Mouse (Mus musculus): ENCODE data around the gene Kcnh3. TPM values are rescaled to one million over a fixed set of nuclear protein-coding genes. Genes with fewer than 3 reads are reported as not detected.

Gene Kcnh3
- polyA plus RNA-seq, 1 experiment from 2014 or later: 0.74 TPM

- H3K9ac ChIP-seq: peak overlapping the region; percentile 45
- H3K4me3 ChIP-seq: peak overlapping the region; percentile 40
- ATAC-seq (ENCODE audit: low read depth): no peak
- H3K27ac ChIP-seq (replicated peaks): no peak overlapping the region
- H3K4me1 ChIP-seq (replicated peaks): peaks cover 36% of the 10 kb centered on the region
- 5% methylated on average over 18 of the region's 18 CpGs for WGBS
- no peaks in the 10 kb centered on the region for H3K36me3 ChIP-seq
- no peaks in the 10 kb centered on the region for H3K9me3 ChIP-seq
- H3K4me2 ChIP-seq: peak overlapping the region; percentile 56
- peaks cover 89% of the 10 kb centered on the region for H3K27me3 ChIP-seq
These were observed 1.7 kb upstream of the Kcnh3 start for GRCm38 (mm10) chr15:99222794-99223584.

GRCm38 (mm10) chr15:99223585-99224207, 965 bp upstream of the Kcnh3 start:
- Histone ChIP-seq H3K4me1 (replicated peaks) (peaks cover 36% of the 10 kb centered on the region), H3K9ac (peak overlapping the region; percentile 45), H3K27me3 (peaks cover 96% of the 10 kb centered on the region), H3K4me2 (peak overlapping the region; percentile 56), H3K9me3 (no peaks in the 10 kb centered on the region), H3K27ac (replicated peaks) (no peak overlapping the region), H3K4me3 (peak overlapping the region; percentile 40), H3K36me3 (no peaks in the 10 kb centered on the region)
- ATAC-seq (ENCODE audit: low read depth): no peak
- WGBS: under 1% methylated on average over 40 of the region's 46 CpGs

- no peaks in the 10 kb centered on the region for H3K36me3 ChIP-seq
- no peaks in the 10 kb centered on the region for H3K9me3 ChIP-seq
- H3K9ac ChIP-seq: 0 out of 2 replicates have a peak overlapping the region, but pooled peaks have one; percentile 45
- peaks cover 36% of the 10 kb centered on the region for H3K4me1 ChIP-seq (replicated peaks)
- peaks cover 100% of the 10 kb centered on the region for H3K27me3 ChIP-seq
- H3K4me3 ChIP-seq: peak overlapping the region; percentile 40
- 0 out of 2 replicates have a peak, but pooled peaks have one; percentile 13 for ATAC-seq (ENCODE audit: low read depth)
- H3K4me2 ChIP-seq: peak overlapping the region; percentile 56
- H3K27ac ChIP-seq (replicated peaks): no peak overlapping the region
- 2% methylated on average over 22 of the region's 22 CpGs for WGBS
These were observed 585 bp downstream of the Kcnh3 start for GRCm38 (mm10) chr15:99225081-99225810.

- ATAC-seq (ENCODE audit: low read depth): no peak
- Histone ChIP-seq H3K4me3 (0 out of 2 replicates have a peak overlapping the region, but pooled peaks have one; percentile 10), H3K27ac (replicated peaks) (no peak overlapping the region), H3K4me2 (peak overlapping the region; percentile 56), H3K27me3 (peaks cover 97% of the 10 kb centered on the region), H3K9me3 (no peaks in the 10 kb centered on the region), H3K9ac (no peak overlapping the region), H3K36me3 (no peaks in the 10 kb centered on the region), H3K4me1 (replicated peaks) (peaks cover 36% of the 10 kb centered on the region)
- 17% methylated on average over 14 of the region's 14 CpGs for WGBS
These were observed 1.4 kb downstream of the Kcnh3 start for GRCm38 (mm10) chr15:99226090-99226489.

- H3K9me3 ChIP-seq: no peaks in the 10 kb centered on the region
- H3K4me1 ChIP-seq (replicated peaks): no peaks in the 10 kb centered on the region
- H3K4me2 ChIP-seq: no peak overlapping the region
- H3K36me3 ChIP-seq: no peaks in the 10 kb centered on the region
- WGBS: 70% methylated on average over 10 of the region's 10 CpGs
- ATAC-seq (ENCODE audit: low read depth): no peak
- H3K27ac ChIP-seq (replicated peaks): no peak overlapping the region
- no peak overlapping the region for H3K4me3 ChIP-seq
- H3K27me3 ChIP-seq: peaks cover 66% of the 10 kb centered on the region
- no peak overlapping the region for H3K9ac ChIP-seq
These were observed 7.3 kb downstream of the Kcnh3 start for GRCm38 (mm10) chr15:99231998-99232397.

- 59% methylated on average over 17 of the region's 17 CpGs for WGBS
- no peak for ATAC-seq (ENCODE audit: low read depth)
- no peaks in the 10 kb centered on the region for H3K4me1 ChIP-seq (replicated peaks)
- no peak overlapping the region for H3K27ac ChIP-seq (replicated peaks)
- H3K27me3 ChIP-seq: peaks cover 49% of the 10 kb centered on the region
- H3K4me3 ChIP-seq: no peak overlapping the region
- H3K4me2 ChIP-seq: no peak overlapping the region
- H3K36me3 ChIP-seq: no peaks in the 10 kb centered on the region
- H3K9me3 ChIP-seq: no peaks in the 10 kb centered on the region
- H3K9ac ChIP-seq: 0 out of 2 replicates have a peak overlapping the region, but pooled peaks have one; percentile 13
These were observed 9.1 kb downstream of the Kcnh3 start for GRCm38 (mm10) chr15:99233719-99234118.

- 61% methylated on average over 12 of the region's 12 CpGs for WGBS
- H3K4me1 ChIP-seq (replicated peaks): no peaks in the 10 kb centered on the region
- H3K27me3 ChIP-seq: peaks cover 42% of the 10 kb centered on the region
- no peak overlapping the region for H3K4me3 ChIP-seq
- no peak for ATAC-seq (ENCODE audit: low read depth)
- no peak overlapping the region for H3K27ac ChIP-seq (replicated peaks)
- H3K9me3 ChIP-seq: no peaks in the 10 kb centered on the region
- no peak overlapping the region for H3K9ac ChIP-seq
- H3K36me3 ChIP-seq: no peaks in the 10 kb centered on the region
- no peak overlapping the region for H3K4me2 ChIP-seq
These were observed 9.8 kb downstream of the Kcnh3 start for GRCm38 (mm10) chr15:99234326-99235010.

GRCm38 (mm10) chr15:99238006-99238405, 13.3 kb downstream of the Kcnh3 start:
- Histone ChIP-seq H3K36me3 (peaks cover 25% of the 10 kb centered on the region), H3K27me3 (peaks cover 13% of the 10 kb centered on the region), H3K9me3 (no peaks in the 10 kb centered on the region), H3K4me1 (replicated peaks) (no peaks in the 10 kb centered on the region), H3K27ac (replicated peaks) (no peak overlapping the region), H3K4me3 (no peak overlapping the region), H3K9ac (no peak overlapping the region), H3K4me2 (no peak overlapping the region)
- ATAC-seq (ENCODE audit: low read depth): no peak
- 65% methylated on average over 11 of the region's 11 CpGs for WGBS

- no peak for ATAC-seq (ENCODE audit: low read depth)
- H3K4me1 ChIP-seq (replicated peaks): no peaks in the 10 kb centered on the region
- no peaks in the 10 kb centered on the region for H3K9me3 ChIP-seq
- peaks cover 47% of the 10 kb centered on the region for H3K36me3 ChIP-seq
- H3K27ac ChIP-seq (replicated peaks): no peak overlapping the region
- no peak overlapping the region for H3K4me2 ChIP-seq
- H3K4me3 ChIP-seq: no peak overlapping the region
- H3K9ac ChIP-seq: no peak overlapping the region
- WGBS: 72% methylated on average over 4 of the region's 4 CpGs
- H3K27me3 ChIP-seq: no peaks in the 10 kb centered on the region
These were observed 15.5 kb downstream of the Kcnh3 start for GRCm38 (mm10) chr15:99240129-99240528.

GRCm38 (mm10) chr15:99241249-99241648, 16.6 kb downstream of the Kcnh3 start:
- ATAC-seq (ENCODE audit: low read depth): no peak
- H3K9me3 ChIP-seq: no peaks in the 10 kb centered on the region
- no peak overlapping the region for H3K4me3 ChIP-seq
- no peak overlapping the region for H3K4me2 ChIP-seq
- no peaks in the 10 kb centered on the region for H3K4me1 ChIP-seq (replicated peaks)
- H3K27me3 ChIP-seq: no peaks in the 10 kb centered on the region
- H3K27ac ChIP-seq (replicated peaks): no peak overlapping the region
- WGBS: 79% methylated on average over 4 of the region's 4 CpGs
- no peak overlapping the region for H3K9ac ChIP-seq
- peaks cover 58% of the 10 kb centered on the region for H3K36me3 ChIP-seq

GRCm38 (mm10) chr15:99242045-99242444, 17.4 kb downstream of the Kcnh3 start:
- H3K4me2 ChIP-seq: no peak overlapping the region

More at GRCm38 (mm10) chr15:99242045-99242444, 17.4 kb downstream of the Kcnh3 start:
- H3K9ac ChIP-seq: no peak overlapping the region
- 94% methylated on average over 10 of the region's 10 CpGs for WGBS
- H3K36me3 ChIP-seq: peaks cover 66% of the 10 kb centered on the region
- no peaks in the 10 kb centered on the region for H3K27me3 ChIP-seq
- no peak overlapping the region for H3K4me3 ChIP-seq
- no peaks in the 10 kb centered on the region for H3K9me3 ChIP-seq
- H3K4me1 ChIP-seq (replicated peaks): no peaks in the 10 kb centered on the region
- ATAC-seq (ENCODE audit: low read depth): 0 out of 2 replicates have a peak, but pooled peaks have one; percentile 19
- H3K27ac ChIP-seq (replicated peaks): no peak overlapping the region

All from neural tube, embryonic 13.5 days (tissue).